ENCODE assay signal across 11 mouse cellular contexts in genomic region chr9:117583638-117584037, GRCm38 (mm10). TPM values are rescaled to one million over a fixed set of nuclear protein-coding genes. Genes with fewer than 3 reads are reported as not detected.
DNase-seq lines count a peak whose midpoint lies in the region; ATAC-seq and TF ChIP-seq lines count a peak whose summit lies in the region.
"Had no signal": no experiment of that assay in that cellular context is flagged by ENCODE, and none has a peak within 500 bp of the region (broad histone marks: within the 10 kb centered on the region; RNA-seq: fewer than 3 reads in every experiment).

No protein-coding gene starts in this region.

- TF ChIP-seq CTCF in heart, postnatal 0 days (IDR thresholded peaks at IDR 0.05; ENCODE audit: low read depth): peak; percentile 48

- no peaks in the 10 kb centered on the region for H3K9me3 ChIP-seq in heart, postnatal 0 days (replicated peaks; ENCODE audit: control insufficient read depth, low read length)
- no peaks in the 10 kb centered on the region; the same call in 1 of the 2 replicates for H3K9me3 ChIP-seq in liver, embryonic 11.5 days (ENCODE audit: control insufficient read depth, low read length)
- H3K9me3 ChIP-seq: midbrain, embryonic 12.5 days had no signal

- no peak for ATAC-seq in heart, postnatal 0 days (ENCODE audit: insufficient read depth, low read depth)
- no peak for ATAC-seq in liver, embryonic 11.5 days (replicated peaks; ENCODE audit: low FRiP score)

- 50% methylated on average over 7 of the region's 7 CpGs for WGBS in heart, postnatal 0 days
- WGBS in liver, embryonic 11.5 days: 70% methylated on average over 7 of the region's 7 CpGs

- no peak overlapping the region for H3K9ac ChIP-seq in heart, postnatal 0 days (replicated peaks; ENCODE audit: low read depth, low read length)
- H3K9ac ChIP-seq in liver, embryonic 11.5 days (ENCODE audit: low read depth, low read length): no peak overlapping the region
- H3K9ac ChIP-seq: midbrain, embryonic 12.5 days had no signal

- no peak overlapping the region for H3K4me3 ChIP-seq in heart, postnatal 0 days (ENCODE audit: low read depth, low read length)
- no peak overlapping the region for H3K4me3 ChIP-seq in liver, embryonic 11.5 days (ENCODE audit: low read depth, low read length)
- H3K4me3 ChIP-seq: midbrain, embryonic 12.5 days had no signal

- no peaks in the 10 kb centered on the region for H3K4me1 ChIP-seq in heart, postnatal 0 days (ENCODE audit: control insufficient read depth, insufficient read depth)
- H3K4me1 ChIP-seq in liver, embryonic 11.5 days (replicated peaks; ENCODE audit: control insufficient read depth, insufficient read depth, low read length): no peaks in the 10 kb centered on the region
- H3K4me1 ChIP-seq: midbrain, embryonic 12.5 days had no signal

- no peak for TF ChIP-seq EP300 in heart, postnatal 0 days (IDR thresholded peaks at IDR 0.05; ENCODE audit: low read depth)

- DNase-seq in heart, postnatal 0 days (ENCODE audit: low spot score): no peak
- no peak for DNase-seq in heart, adult 18-20 months
- DNase-seq in liver: peak; percentile 11
- no peak for DNase-seq in liver, embryonic 11.5 days (ENCODE audit: low spot score)
- DNase-seq in embryo, embryonic 10.5 days (ENCODE audit: low spot score): peak; percentile 42
- DNase-seq in retina, postnatal 1 day: peak; percentile 74
- DNase-seq in thymus, postnatal 25 days: no peak
- no peak for DNase-seq in thymus, postnatal 36 days
- DNase-seq: cerebellum, adult 11 months had no signal

- no peak overlapping the region for H3K4me2 ChIP-seq in heart, postnatal 0 days (ENCODE audit: low read depth, low read length)
- H3K4me2 ChIP-seq in liver, embryonic 11.5 days: no peak overlapping the region
- H3K4me2 ChIP-seq: midbrain, embryonic 12.5 days had no signal

- no peaks in the 10 kb centered on the region for H3K27me3 ChIP-seq in heart, postnatal 0 days (ENCODE audit: control insufficient read depth, insufficient read depth, low read length)
- no peaks in the 10 kb centered on the region for H3K27me3 ChIP-seq in liver, embryonic 11.5 days (replicated peaks; ENCODE audit: control insufficient read depth, insufficient read depth, low read length)
- H3K27me3 ChIP-seq: midbrain, embryonic 12.5 days had no signal

- H3K36me3 ChIP-seq in heart, postnatal 0 days (replicated peaks; ENCODE audit: control insufficient read depth, insufficient read depth, low read length): no peaks in the 10 kb centered on the region
- H3K36me3 ChIP-seq in liver, embryonic 11.5 days (ENCODE audit: control insufficient read depth, insufficient read depth, low read length): no peaks in the 10 kb centered on the region
- H3K36me3 ChIP-seq: midbrain, embryonic 12.5 days had no signal

- no peak overlapping the region for H3K27ac ChIP-seq in heart, postnatal 0 days (ENCODE audit: low read depth)
- H3K27ac ChIP-seq in liver, embryonic 11.5 days (ENCODE audit: low read depth, low read length): no peak overlapping the region
- H3K27ac ChIP-seq: midbrain, embryonic 12.5 days had no signal

RNA-seq across cellular contexts. Expression of gene Rbms3, which starts 46.1 kb away (rescaled TPM):
- total RNA-seq in heart, postnatal 0 days (2014; rRNA removed; ENCODE audit: low replicate concordance): 46.8 and 75.3 TPM in 2 replicates
- 18.2 and 19.9 TPM in 2 replicates for polyA plus RNA-seq in heart, postnatal 0 days (2015; fragmentation: Nextera tagmentation; extraction: Ambion mirVana)
- 1 to 10 TPM; 7.3 to 9.5 TPM for total RNA-seq in heart, adult 18-20 months (2021)
- polyA plus RNA-seq in liver, embryonic 11.5 days (2014; fragmentation: Nextera tagmentation; extraction: Ambion mirVana): 20.9 and 23.5 TPM in 2 replicates
- total RNA-seq: MEL had no signal

Comparison
In these comparisons a context has a peak if more than half of its experiments do, and no peak if none do; other contexts are left out.
1. DNase-seq: peak in liver (single experiment), embryo, embryonic 10.5 days (single experiment) and retina, postnatal 1 day (single experiment); none in heart, postnatal 0 days (single experiment), heart, adult 18-20 months (0 of 2), liver, embryonic 11.5 days (single experiment), thymus, postnatal 25 days (single experiment) and thymus, postnatal 36 days (0 of 2).